Mouse (Mus musculus): Measurements from ENCODE around the gene Uckl1. TPM values are rescaled to one million over a fixed set of nuclear protein-coding genes. Genes with fewer than 3 reads are reported as not detected.

The Uckl1 gene
- total RNA-seq, 2 experiments from 2014 or later = 24.8 to 27.3 TPM

DNA sequence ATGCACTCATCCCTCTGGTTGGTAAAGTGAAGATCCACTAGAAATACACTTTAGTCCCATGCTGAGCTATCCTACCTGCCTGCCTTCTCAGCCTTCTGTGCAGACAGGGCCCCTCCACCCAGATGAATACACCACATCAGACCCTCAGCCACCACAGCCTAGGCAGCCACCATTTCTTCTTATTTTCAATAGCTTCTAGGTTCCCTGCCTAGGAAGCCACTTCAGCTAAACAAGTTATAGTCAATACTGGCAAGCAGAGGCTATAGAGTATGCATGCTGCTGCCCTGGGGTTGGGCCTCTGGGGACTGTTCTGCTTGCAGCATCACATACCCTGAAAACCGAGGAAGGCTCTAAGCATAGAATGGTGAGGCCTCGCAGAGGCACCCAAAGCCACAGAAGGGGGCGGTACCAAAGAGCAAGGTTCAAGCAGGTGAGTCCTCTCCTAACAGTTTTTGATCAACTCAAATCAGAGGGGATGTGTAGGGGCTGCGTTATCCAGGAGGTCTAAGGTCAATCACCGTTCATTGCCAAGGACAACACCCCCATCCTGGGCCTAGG lies 6.9 kb upstream of the Uckl1 start, which contains the start of gene Prpf6:
TSS of gene Prpf6 (plus strand) at position 341 of the 558 bp plus-strand sequence.
- intact Hi-C loops (cut with DNase I) = loop anchor here (10.0 kb wide), 1 partner anchor 407 kb away; the partner anchor contains the start of gene Ppdpf

DNA sequence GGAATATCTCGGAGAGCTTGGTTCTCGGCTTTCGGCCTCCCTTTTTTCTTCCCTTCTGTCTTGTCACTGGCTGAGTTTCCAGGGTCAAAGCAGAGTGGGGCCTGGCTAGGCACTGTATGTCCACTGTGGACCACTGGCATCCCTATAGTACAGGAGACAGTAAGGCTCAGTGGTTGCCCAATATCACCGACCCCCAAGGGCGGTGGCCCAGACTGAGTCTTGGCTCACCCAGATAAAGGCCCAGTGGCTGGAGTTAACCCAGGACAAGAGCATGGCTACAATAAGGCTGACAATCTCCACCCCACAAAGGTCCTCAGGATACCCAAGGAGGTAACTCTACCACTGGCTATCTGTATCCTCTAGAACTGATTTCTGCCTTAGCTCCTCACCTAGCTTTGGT lies 5.8 kb upstream of the Uckl1 start:
- intact Hi-C loops (cut with DNase I) = loop anchor here (10.0 kb wide), 1 partner anchor 406 kb away; the partner anchor contains the start of gene Ppdpf
- DNase-seq = no peak

More for the DNA sequence above, 6.9 kb upstream of the Uckl1 start, which contains the start of gene Prpf6:
- DNase-seq = no peak

DNA sequence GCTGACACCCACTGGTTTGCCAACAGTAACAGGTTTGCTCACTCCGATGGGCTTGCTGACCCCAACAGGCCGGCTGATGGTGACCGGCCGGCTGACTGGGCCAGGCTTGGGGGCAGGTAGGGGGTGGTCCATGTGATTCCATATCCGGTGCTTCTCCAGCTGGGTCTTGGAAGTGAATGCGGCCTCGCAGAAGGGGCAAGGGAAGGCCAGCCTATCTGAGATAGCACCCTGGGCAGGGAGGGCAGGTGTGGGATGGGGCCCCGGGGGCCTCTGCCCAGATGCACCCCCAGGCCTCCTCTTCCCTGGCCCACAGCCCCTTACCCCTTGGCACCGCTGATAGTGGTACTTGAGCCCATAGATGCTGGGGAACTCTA lies 5.0 kb upstream of the Uckl1 start:
- DNase-seq = no peak
- intact Hi-C loops (cut with DNase I) = loop anchor here (10.0 kb wide), 1 partner anchor 405 kb away; the partner anchor contains the start of gene Ppdpf

DNA sequence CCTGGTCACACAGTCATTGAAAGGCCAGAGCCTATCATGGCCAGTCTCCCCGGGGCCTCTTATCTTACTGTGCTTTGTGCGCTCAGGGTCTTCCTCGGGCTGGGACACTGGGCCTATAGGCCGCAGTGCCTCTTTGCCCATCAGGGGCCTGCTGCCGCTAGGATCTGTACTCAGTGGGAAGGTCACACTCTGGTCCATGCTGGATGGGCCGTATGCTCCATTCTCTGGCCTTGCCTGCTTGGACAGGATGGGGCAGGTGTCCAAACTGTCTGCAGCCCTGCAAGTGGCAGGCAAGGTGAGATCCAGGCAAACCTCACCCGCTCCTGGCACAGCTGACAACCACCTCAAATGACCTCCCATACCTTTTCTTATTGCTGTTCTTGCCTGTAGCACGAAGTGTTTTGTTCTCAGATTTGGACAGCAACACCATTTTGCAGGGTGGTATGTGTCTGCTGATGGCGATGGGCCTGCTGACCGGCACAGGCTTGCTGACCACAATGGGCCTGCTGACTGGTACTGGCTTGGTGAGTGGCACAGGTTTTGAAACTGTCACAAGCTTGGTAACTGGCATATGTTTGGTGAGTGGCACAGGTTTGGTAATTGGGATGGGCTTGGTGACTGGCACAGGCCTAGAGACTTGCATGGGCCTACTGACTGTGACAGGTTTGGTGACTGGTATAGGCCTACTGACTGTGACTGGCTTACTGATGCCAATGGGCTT lies 4.5 kb upstream of the Uckl1 start:
- no peak for DNase-seq
- intact Hi-C loops (cut with DNase I) = no loop called here

DNA sequence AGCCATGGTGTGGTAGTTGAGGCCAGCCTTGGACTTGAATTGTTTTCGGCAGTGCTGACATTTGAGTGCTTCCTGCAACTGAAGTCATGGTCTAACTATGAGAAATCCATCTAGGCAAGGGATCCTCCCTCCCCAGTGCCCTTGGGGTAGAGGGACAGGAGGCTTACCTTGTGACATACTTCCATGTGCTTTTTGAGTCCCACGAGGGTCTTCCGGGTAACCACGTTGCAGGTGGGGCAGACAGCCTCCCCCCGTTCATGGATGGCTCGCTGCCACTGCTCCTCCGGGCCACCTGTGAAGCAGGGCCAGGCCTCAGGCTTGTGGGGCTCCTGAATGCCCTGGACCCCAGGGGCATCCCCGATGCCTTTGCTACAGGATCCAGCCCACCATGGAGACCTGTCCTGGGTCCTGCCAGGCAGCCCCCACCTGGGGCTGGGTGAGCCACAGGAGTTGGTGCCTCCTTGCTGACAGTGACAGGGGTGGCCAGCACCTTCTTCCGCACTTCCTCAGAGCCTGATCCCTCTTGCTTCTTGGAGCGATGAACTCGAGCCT lies 3.6 kb upstream of the Uckl1 start:
- intact Hi-C loops (cut with DNase I) = no loop called here
- DNase-seq = no peak

DNA sequence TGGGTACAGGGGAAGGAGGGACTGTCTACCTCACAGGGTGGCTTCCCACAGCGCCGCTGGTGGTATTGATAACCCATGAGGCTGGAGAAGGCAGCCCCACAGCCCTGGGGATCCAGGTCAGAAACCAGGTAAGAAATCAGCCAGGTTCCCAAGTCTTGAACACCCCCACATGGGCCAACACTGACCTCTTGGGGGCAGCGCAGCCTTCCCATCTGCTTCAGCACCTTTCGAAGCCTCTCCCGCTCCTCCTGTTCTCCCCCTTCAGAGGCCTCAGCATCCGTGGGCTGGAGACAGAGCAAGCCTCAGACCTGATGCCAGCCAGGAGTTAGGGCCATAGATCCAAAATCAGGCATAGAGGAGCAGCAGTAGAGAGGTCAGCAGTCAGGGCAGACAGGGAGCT lies 3.1 kb upstream of the Uckl1 start:
- intact Hi-C loops (cut with DNase I) = no loop called here
- DNase-seq = peak in 1 of 2 experiments; percentile 12

DNA sequence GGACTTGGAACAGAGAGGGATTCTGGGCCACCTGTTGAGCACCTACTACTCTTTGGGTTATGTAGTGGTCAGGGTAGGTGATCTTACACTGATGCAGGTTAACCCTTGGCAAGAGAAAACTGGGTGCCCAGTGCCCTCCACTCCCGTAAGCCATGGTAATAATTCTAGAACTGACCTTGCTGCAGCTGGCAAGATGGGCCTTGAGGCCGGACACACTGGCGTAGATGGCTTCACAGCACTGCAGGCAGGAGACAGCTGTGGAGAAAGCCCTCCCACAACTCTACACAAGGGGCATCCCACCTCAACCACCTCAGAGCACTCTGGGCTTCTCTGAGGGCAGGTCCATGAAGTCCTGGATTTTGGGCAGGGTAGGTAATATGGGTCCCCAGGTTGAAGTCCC lies 1.4 kb upstream of the Uckl1 start:
- no peak for DNase-seq
- intact Hi-C loops (cut with DNase I) = no loop called here

DNA sequence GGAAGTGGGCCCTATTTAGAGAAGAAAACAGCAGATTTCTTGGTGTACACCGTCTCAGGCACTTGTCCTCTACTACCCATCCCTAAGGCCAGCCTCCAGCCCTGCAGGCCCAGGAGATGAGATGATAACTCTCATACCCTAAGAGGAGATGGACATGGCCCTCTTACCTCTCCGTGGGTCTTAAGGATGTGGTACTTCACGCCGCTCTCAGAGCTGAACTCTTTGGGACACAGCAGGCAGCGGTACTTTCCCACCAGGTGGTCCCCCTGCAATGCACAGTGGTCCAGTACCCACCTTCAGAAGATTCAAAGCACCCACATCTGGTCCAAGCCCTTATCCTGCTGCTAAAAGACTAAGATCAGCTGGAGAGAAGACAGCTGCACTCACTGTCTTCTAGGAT lies 814 bp upstream of the Uckl1 start:
- intact Hi-C loops (cut with DNase I) = no loop called here
- no peak for DNase-seq

DNA sequence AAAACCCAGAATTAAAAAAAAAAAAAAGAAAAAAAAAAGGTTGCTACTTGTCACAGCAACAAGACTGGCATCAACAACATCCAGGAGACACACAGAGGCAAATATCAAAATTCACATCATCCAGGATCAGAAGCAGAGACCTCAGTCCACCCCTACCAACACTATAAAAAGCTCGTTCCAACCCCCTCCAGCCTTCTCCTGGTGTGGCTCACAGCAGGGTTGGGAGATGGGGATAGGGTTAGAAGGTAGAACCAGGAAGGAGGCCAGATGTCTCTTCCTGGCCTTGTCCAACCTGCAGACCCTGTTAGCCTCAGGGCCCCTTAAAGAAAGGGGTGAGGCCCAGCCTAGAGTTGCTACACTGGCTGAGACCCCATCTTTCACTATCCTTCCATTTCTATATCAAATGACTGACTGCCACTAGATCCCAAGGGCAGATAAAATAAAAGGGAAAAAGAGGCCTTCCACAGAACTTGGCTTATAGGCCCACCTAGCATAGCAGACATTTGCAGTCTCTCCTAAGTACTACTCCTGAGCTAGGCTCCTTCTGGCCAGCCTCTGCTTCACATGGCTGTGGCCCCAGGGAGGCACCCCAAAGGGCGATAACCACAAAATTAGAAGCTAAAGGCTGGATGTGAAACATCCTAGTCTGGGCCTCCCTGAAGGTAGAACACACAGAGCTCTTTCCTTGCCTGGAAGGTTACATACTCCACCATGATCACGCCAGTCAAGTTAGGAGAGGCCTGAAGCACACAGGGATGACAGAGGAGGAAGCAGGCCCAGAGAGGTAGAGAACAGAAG lies 1.0 kb downstream of the Uckl1 start:
- no peak for DNase-seq
- intact Hi-C loops (cut with DNase I) = loop anchor here (5.0 kb wide), 1 partner anchor 191 kb away; no protein-coding TSS in a partner anchor

DNA sequence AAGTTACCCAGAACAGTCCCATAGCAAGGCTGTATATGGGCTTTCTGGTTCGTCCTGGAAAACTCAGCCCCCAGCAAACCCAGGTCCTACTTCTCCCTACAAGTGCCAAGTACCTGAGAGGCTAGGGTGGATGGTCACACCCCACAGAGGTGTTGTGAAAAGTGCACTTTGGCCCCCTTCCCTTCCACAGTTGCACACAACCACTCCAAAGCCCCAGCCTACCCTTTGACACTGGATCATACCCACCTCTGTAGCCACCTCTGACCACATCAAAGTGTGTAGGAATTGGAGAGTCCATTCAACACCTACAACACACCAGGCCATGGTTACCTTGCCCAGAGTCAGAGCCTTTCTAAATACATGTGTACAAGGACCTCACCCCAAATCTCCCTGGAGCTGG lies 1.8 kb downstream of the Uckl1 start:
- intact Hi-C loops (cut with DNase I) = loop anchor here (5.0 kb wide), 1 partner anchor 191 kb away; no protein-coding TSS in a partner anchor
- DNase-seq = no peak

DNA sequence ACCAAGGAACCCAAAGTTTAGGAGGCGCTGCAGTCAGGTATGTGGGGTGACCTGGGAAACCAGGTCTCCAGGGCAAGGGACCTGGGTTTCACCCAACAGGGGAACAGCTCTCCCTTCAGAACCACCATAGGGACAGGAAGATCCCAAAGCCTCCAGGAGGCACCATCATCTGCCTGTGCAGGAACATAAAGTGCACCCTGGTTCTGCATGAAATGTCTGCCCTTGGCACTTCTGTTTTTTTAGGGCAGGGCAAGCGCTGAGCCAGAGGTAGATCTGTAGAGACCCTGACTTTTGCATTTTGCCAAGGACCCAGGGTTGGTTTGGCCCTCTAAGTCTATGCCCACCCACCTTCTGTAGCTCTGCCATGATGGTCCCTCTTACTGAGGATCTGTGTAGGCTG lies 2.3 kb downstream of the Uckl1 start:
- DNase-seq = peak in 1 of 2 experiments; percentile 13
- intact Hi-C loops (cut with DNase I) = loop anchor here (5.0 kb wide), 1 partner anchor 190 kb away; no protein-coding TSS in a partner anchor

DNA sequence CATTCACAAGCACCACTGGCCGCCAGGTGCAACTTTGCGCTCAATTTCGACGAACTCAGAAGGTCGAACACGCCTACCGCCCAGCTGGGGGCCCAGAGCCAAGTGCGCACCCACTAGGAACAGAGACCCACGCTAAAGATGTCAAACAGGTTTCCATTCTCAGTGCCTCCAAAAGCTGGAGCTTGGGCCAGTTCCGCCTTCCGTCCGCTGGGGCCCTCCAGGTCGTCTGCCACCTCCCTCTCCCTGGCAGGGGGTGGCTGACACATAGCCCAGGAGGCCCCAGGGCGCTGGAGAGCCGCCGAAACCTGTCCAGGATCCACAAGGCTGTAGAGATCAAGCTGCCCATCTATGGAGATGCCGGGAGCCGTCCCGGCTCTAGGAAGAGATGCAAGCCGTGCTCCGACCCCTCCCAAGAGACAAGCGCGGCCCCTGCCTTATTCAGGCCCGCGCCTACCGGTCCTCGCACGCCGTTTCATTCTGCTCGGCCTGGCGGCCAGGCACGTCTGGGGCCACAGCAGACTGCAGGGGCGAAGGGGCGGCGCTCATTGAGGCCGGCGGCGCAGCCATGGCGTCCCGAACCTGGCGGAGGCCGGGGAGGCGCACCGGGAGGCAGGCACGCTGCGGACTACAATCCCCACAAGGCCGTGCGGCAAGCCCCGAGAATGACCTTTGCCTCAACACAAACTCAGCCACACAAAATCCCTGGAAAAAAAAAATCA lies 3.1 kb downstream of the Uckl1 start:
- intact Hi-C loops (cut with DNase I) = loop anchor here (5.0 kb wide), 1 partner anchor 189 kb away; no protein-coding TSS in a partner anchor

DNA sequence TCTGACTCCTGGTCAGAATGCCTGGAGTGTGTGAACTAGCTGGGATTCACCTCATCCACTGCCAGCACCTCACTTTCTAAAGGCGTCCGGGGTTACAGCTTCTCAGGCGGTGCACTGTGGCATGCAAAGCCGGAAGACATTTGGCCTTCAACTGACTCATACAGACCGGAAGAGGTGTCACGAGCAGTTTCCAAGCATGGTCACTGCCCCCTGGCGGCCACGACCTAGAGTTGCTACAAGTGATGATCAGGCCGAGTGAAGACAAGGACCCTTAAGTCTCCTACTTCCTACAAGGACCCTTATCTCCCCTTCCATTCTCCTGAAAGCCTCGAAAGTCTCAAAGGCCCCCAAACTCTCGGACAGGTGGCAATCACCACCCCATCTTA lies 3.7 kb downstream of the Uckl1 start:
- DNase-seq = peak; percentile 65 to 74
- intact Hi-C loops (cut with DNase I) = loop anchor here (5.0 kb wide), 1 partner anchor 189 kb away; no protein-coding TSS in a partner anchor

More for the DNA sequence above, 3.1 kb downstream of the Uckl1 start:
- peak; percentile 77 to 82 for DNase-seq

DNA sequence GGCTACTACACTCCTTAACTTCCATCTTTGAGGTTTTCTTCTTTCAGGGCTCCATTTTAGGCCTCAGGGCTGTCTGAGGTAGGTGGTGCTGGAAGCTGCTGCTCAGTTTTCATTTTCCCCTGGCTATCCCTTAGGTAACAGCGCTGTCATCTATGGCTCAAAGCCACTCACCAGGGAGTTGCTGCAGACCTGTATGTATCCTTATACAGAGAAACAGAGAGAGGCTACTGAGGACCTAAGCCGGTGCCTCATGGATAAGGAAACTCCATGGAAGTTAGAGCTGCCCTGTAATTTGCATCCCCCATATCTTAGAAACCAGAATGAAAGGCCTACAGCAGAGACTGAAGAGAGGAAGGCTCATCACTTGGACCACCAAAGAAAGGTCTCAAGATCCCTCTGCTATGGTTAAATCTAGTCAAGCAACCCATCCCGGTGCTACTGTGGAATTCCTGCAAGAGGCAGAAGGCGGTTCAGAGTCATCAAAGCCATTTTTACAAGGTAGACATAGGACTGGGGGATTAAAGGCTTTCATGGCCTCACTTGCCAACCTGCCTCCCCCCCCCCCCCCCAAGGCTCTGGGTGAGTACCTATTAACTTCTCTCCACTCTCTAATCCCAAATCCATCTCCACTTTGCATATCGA lies 4.4 kb downstream of the Uckl1 start:
- intact Hi-C loops (cut with DNase I) = loop anchor here (5.0 kb wide), 1 partner anchor 188 kb away; no protein-coding TSS in a partner anchor
- DNase-seq = no peak

DNA sequence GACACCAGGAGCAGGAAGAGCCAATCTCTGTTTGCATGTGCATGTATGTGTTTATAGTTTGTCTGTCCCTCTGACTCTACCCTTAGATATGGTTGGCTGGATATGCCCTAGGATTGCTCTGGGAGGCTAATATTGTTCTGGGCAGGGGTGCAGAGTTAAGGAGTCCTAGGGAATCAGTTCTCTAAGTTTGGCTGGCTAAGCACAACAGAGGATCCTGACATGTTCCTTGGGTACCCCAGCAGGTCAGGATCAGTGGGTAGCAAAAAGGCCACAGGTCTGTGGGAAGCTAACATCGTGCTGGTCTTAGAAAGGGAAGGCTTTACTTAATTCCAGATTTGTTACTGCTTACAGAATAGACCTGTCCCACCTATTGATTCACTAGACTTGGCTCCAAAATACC lies 5.0 kb downstream of the Uckl1 start:
- intact Hi-C loops (cut with DNase I) = loop anchor here (2.0 to 5.0 kb wide), 2 partner anchors 57 to 187 kb away; no protein-coding TSS in a partner anchor

DNA sequence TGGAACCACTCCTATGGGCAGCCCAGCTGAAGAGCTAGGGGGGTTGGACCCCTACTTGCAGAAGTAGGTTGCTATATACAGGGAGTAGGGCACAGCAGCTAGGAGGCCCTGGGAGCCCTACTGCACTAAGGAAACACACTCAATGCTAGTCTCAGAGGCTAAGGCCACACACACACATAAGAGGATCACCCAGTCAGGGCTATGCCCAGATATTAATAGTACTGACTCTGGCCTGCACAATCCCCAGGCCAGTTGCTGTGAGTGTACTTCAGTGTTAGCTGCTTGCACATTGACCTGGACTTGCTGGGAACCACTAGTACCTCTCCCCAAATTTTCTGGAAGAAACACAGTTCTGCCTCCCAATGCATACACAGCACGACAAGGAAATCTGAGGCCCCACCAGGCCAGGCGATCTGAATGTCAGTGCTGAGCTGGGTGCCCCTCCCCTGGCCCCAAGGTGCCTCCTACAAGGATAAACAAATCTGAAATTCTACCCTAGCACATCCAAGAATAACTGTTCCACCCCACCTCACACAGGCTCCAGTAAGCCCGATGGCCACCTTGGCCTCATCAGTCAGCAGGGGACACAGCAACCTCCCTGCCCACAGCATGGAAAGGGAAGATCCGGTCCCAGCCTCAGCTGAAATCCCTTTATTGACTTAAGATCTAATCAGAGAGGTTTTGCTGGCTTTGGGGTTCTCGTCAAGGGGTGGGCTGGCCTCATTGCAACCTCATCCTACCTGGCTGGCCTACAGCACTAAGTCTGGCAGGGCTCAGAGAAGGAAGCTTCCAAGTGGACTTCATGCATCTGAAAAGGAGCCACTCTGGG lies 5.7 kb downstream of the Uckl1 start:
- intact Hi-C loops (cut with DNase I) = loop anchor here (2.0 kb wide), 1 partner anchor 56 kb away; no protein-coding TSS in a partner anchor
- DNase-seq = peak in 1 of 2 experiments; percentile 51

More for the DNA sequence above, 5.0 kb downstream of the Uckl1 start:
- no peak for DNase-seq

DNA sequence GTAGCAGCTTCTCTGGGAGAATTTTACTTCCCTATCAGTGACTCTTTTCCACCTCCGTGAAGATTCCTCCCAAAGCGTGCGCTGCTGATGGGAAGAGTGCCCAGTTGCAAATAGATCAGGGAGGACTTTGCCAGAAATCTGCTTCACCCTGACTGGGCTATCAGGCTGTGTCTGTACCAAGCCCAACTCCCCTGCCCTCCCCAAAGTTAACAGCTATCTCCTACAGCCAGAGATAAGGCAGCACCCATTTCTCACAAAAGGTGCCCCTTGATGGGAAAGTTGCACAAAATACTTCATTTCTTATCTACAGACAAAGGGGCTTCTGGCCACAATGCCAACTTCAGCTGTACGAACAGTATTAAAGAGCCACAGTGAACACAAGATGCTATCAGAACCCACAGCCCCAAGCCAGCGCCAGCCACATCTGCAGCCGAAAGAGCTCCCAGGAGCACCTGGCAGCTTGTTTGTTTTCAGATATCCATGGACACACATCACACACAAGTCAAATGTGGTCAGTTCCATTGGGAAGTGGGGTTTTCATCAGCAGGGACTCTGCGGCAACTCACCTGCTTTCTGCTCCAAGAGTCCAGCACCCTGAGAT lies 6.6 kb downstream of the Uckl1 start:
- intact Hi-C loops (cut with DNase I) = loop anchor here (2.0 kb wide), 1 partner anchor 55 kb away; no protein-coding TSS in a partner anchor
- DNase-seq = no peak

DNA sequence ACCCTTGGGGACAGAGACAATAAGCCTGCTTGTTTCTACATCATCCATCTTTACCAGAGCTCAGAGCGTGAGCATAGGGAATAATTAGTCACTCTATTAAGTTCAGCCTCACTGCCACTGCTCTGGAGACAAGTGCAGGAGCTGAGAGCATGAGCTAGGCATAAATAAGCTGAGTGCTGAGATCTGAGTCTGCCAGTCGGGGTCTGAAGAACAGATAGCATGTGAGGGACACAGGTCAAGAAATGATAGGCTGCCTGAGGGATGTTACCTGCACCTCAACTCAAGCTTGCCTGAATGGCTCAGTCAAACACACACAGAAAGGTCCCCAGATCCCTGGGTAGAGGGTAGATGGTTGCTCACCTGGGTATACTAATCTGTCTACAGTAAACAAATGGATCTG lies 7.6 kb downstream of the Uckl1 start:
- DNase-seq = no peak
- intact Hi-C loops (cut with DNase I) = no loop called here
